Mouse (Mus musculus) stomach, embryonic 16.5 days (tissue): ENCODE measurements around the gene Olfr1443. TPM values are rescaled to one million over a fixed set of nuclear protein-coding genes. Genes with fewer than 3 reads are reported as not detected.
"Not testable (repeated sequence)": the region's sequence is repeated elsewhere in the genome, so short reads cannot be mapped to it uniquely, and the experiment has no call there.

Experiments used
- ATAC-seq: fragments of 200-750 bp; cut with Nextera tagmentation; 2 replicates; pipeline ENCODE4 v1.8.0; 2017; ENCODE audit warnings: moderate number of reproducible peaks, moderate TSS enrichment; ENCODE audit not compliant: insufficient read depth, low FRiP score
- H3K27ac ChIP-seq: fragments of 300-500 bp; sonication (generic); 2 replicates; pipeline ENCODE4 v1.5.1; 2014; ENCODE audit warnings: low read length
- H3K27me3 ChIP-seq: fragments of 300-500 bp; sonication (generic); 2 replicates; pipeline ENCODE4 v1.6.1; 2014; ENCODE audit warnings: low read length, control low read depth, mixed read lengths; ENCODE audit not compliant: control insufficient read depth, insufficient read depth
- H3K36me3 ChIP-seq: fragments of 300-500 bp; sonication (generic); 2 replicates; pipeline ENCODE4 v1.6.1; 2014; ENCODE audit warnings: low read length; ENCODE audit not compliant: control insufficient read depth, insufficient read depth
- H3K4me1 ChIP-seq: fragments of 300-500 bp; sonication (generic); 2 replicates; pipeline ENCODE4 v1.6.1; 2014; ENCODE audit warnings: low read length, control low read depth, mixed read lengths; ENCODE audit not compliant: control insufficient read depth, insufficient read depth
- H3K4me2 ChIP-seq: fragments of 300-500 bp; sonication (generic); 2 replicates; pipeline ENCODE4 v1.6.1; 2014; ENCODE audit warnings: low read depth, low read length, mixed read lengths
- H3K4me3 ChIP-seq: fragments of 300-500 bp; sonication (generic); replicated peaks from 2 replicates; pipeline ENCODE4 v1.5.1; 2014; ENCODE audit warnings: mild to moderate bottlenecking, low read length
- H3K9ac ChIP-seq: fragments of 300-500 bp; sonication (generic); 2 replicates; pipeline ENCODE4 v1.6.1; 2014; ENCODE audit warnings: low read length
- H3K9me3 ChIP-seq: fragments of 300-500 bp; sonication (generic); replicated peaks from 2 replicates; pipeline ENCODE4 v1.6.1; 2016; ENCODE audit warnings: low read length, control low read depth; ENCODE audit not compliant: control insufficient read depth
- WGBS: fragments of 180-500 bp; shearing (Covaris S2); extraction: QIAGEN DNeasy Blood & Tissue Kit; methylation state at CpG from one replicate; pipeline ENCODE4 v1.1.7; 2014; 5-methylcytosine and 5-hydroxymethylcytosine counted together
- polyA plus RNA-seq: library from polyadenylated mRNA; unstranded; fragments of >200 nt; fragmentation: Nextera tagmentation; extraction: Ambion mirVana; gene quantifications from 2 replicates; pipeline ENCODE4 v1.2.1, GENCODE M21; 2015

Olfr1443 gene
- polyA plus RNA-seq, 1 experiment from 2014 or later, result not detected

DNA sequence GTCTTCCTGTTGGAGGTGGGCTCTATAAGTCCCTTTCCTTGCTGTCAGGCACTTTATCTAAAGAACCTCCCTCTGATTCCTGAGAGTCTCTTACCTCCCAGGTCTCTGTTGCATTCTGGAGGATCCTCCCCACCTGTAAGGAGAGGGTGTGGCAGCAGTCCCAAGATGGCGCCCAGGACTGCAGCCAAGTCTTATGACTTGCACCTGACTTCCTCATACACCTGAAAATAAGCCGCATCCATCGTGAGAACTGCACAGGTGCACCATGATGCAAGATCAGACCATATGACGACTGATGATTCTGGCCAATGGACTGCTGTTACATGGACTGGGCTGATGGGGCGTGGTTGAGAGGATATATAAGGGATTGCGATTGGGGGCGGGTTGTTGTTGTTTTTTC, 43.7 kb downstream of the Olfr1443 start:
- not testable (repeated sequence) for H3K4me3 ChIP-seq, H3K27ac ChIP-seq, H3K9ac ChIP-seq, H3K36me3 ChIP-seq, H3K4me2 ChIP-seq, H3K27me3 ChIP-seq, ATAC-seq, H3K4me1 ChIP-seq, H3K9me3 ChIP-seq
- 88% methylated on average over 7 of the region's 7 CpGs for WGBS

DNA sequence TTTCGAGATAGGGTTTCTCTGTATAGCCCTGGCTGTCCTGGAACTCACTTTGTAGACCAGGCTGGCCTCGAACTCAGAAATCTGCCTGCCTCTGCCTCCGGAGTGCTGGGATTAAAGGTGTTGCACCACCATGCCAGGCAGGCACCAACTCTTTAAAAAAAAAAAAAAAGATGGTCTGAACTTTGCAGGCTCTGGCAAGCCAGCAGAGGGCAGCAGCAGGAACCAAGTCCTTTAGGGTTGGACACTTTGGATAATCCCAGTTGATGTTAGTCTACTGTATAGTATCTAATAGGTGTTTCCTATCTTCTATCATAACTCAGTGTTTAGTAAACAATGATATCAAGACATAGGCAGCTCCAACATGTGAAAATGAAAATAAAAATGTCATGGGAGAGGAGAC, 44.4 kb downstream of the Olfr1443 start:
- Histone ChIP-seq H3K27me3 (no peaks in the 10 kb centered on the region), H3K4me1 (no peaks in the 10 kb centered on the region), H3K4me3 (no peak overlapping the region), H3K9ac (no peak overlapping the region), H3K9me3 (no peaks in the 10 kb centered on the region), H3K27ac (no peak overlapping the region), H3K4me2 (no peak overlapping the region), H3K36me3 (no peaks in the 10 kb centered on the region)
- 84% methylated on average over 2 of the region's 3 CpGs for WGBS
- ATAC-seq, result no peak

DNA sequence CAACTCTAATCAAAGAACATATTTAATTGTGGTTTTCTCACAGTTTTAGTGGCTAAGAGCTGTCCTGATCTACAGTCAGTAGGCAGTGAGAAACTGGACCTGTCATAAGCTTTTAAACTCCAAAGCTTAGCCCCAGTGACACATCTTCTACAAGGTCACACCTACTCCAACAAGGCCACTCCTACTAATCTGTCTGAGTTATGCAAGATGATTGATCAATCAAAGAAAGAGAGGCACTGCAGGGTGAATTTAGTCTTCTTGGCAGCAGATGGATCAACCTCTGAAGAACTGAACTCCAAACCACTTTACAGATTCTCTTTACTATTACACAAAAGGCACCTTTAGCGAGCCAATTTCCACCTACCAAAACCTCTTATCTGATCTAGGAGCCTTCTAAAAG, 47.9 kb downstream of the Olfr1443 start:
- WGBS, result 77% methylated on average over 1 of the region's 1 CpGs

DNA sequence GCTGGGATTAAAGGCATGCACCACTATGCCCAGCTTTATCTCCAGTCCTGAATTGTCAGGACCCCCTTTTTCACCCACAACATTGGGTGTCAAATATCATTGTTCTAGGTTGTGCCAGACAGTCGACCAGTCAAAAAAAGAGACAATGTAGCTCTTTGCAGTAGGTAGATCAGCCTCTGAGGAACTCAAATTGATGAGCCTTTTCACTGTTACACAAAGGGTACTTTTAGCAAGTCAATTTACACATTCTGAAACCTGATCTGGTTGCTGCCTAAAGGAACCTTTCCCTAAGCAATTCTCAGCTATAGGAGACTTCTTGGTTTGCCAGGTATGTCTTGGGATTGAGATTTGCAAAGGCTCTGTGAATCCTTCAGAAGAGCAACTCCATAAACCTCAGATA, 53.1 kb downstream of the Olfr1443 start:
- 69% methylated on average over 1 of the region's 1 CpGs for WGBS

More for the DNA sequence above, 47.9 kb downstream of the Olfr1443 start:
- Histone ChIP-seq H3K9ac (no peak overlapping the region), H3K4me3 (no peak overlapping the region), H3K27ac (no peak overlapping the region), H3K9me3 (no peaks in the 10 kb centered on the region), H3K27me3 (no peaks in the 10 kb centered on the region), H3K4me1 (no peaks in the 10 kb centered on the region), H3K36me3 (no peaks in the 10 kb centered on the region), H3K4me2 (no peak overlapping the region)
- no peak for ATAC-seq

DNA sequence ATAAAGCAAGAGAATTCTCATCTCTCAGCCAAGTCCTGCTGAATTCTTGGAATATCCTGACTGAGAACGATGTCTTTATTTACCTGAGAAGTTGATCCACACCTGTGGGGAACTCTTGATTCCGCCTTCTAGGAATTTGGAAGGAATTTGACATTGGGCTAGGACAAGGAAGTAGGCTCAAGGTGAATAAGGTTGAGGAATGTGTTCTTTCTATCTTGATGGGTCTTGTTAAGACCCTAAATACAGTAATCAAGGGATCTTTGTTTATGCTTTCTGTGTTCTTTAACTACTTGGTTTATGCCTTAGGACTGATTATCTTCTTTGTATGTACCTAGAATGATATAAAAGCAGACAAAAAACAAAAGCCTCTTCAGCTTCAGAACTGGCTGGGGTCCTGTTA, 54.0 kb downstream of the Olfr1443 start:
- Histone ChIP-seq H3K4me3 (no peak overlapping the region), H3K4me1 (no peaks in the 10 kb centered on the region), H3K4me2 (no peak overlapping the region), H3K36me3 (no peaks in the 10 kb centered on the region), H3K27me3 (no peaks in the 10 kb centered on the region), H3K27ac (no peak overlapping the region), H3K9me3 (no peaks in the 10 kb centered on the region), H3K9ac (no peak overlapping the region)
- no peak for ATAC-seq
- WGBS, result 52% methylated on average over 2 of the region's 2 CpGs

More for the DNA sequence above, 53.1 kb downstream of the Olfr1443 start:
- Histone ChIP-seq H3K9ac (no peak overlapping the region), H3K9me3 (no peaks in the 10 kb centered on the region), H3K36me3 (no peaks in the 10 kb centered on the region), H3K4me2 (no peak overlapping the region), H3K4me1 (no peaks in the 10 kb centered on the region), H3K4me3 (no peak overlapping the region), H3K27me3 (no peaks in the 10 kb centered on the region), H3K27ac (no peak overlapping the region)
- ATAC-seq, result no peak

Other genes with a start within 250 kb of the Olfr1443 start
- gene Mpeg1, start 217.3 kb upstream of the Olfr1443 start, polyA plus RNA-seq, result 1.3 and 1.8 TPM in 2 replicates
- gene Dtx4, start 176.7 kb upstream of the Olfr1443 start, polyA plus RNA-seq, result 14.7 and 15.7 TPM in 2 replicates
- 21.1 and 23.5 TPM in 2 replicates for gene Fam111a, start 132.4 kb upstream of the Olfr1443 start, polyA plus RNA-seq
- gene Gm4952, start 78.1 kb upstream of the Olfr1443 start, polyA plus RNA-seq, result 0.70 and 1.0 TPM in 2 replicates
- 0.05 TPM in 1 of 2 replicates, not detected in the other for gene Glyat, start 44.8 kb upstream of the Olfr1443 start, polyA plus RNA-seq
- not detected in 2 replicates for gene Olfr1442, start 7.7 kb upstream of the Olfr1443 start, polyA plus RNA-seq
- 0.45 and 0.76 TPM in 2 replicates for gene Keg1, start 17.7 kb downstream of the Olfr1443 start, polyA plus RNA-seq
- 0.99 and 1.4 TPM in 2 replicates for gene Cntf, start 87.5 kb downstream of the Olfr1443 start, polyA plus RNA-seq
- 9.9 and 11.3 TPM in 2 replicates for gene Zfp91, start 118.0 kb downstream of the Olfr1443 start, polyA plus RNA-seq
- 1.4 and 2.8 TPM in 2 replicates for gene Lpxn, start 118.1 kb downstream of the Olfr1443 start, polyA plus RNA-seq
- gene Gm5244, start 168.6 kb downstream of the Olfr1443 start, polyA plus RNA-seq, result not detected in 2 replicates
- gene Olfr1444, start 179.2 kb downstream of the Olfr1443 start, polyA plus RNA-seq, result not detected in 2 replicates
- not detected in 2 replicates for gene Olfr1445, start 205.7 kb downstream of the Olfr1443 start, polyA plus RNA-seq
- gene Olfr1446, start 215.4 kb downstream of the Olfr1443 start, polyA plus RNA-seq, result not detected in 2 replicates
- not detected in 2 replicates for gene Olfr1447, start 225.6 kb downstream of the Olfr1443 start, polyA plus RNA-seq
- not detected in 2 replicates for gene Olfr1448, start 246.3 kb downstream of the Olfr1443 start, polyA plus RNA-seq